ENCODE assay signal across 7 mouse cellular contexts in genomic region chr3:57912650-57913343, GRCm38 (mm10).
A peak's percentile ranks its signal among the peaks of the same experiment; 100 is the strongest.
DNase-seq lines count a peak whose midpoint lies in the region; ATAC-seq and TF ChIP-seq lines count a peak whose summit lies in the region.

No protein-coding gene starts in this region.

- DNase-seq in kidney, adult 8-10 months = no peak
- peak; percentile 21 for DNase-seq in ES-E14 (ENCODE audit: low read depth, low spot score)
- DNase-seq in limb, embryonic 10.5 days (ENCODE audit: low spot score) = no peak
- DNase-seq in thymus, postnatal 36 days = no peak
- no peak for DNase-seq in urinary bladder, adult 2 months (ENCODE audit: low spot score)

- H3K4me3 ChIP-seq in kidney, embryonic 16.5 days (ENCODE audit: low read length) = no peak overlapping the region; the same call in 1 of the 2 replicates
- no peak overlapping the region for H3K4me3 ChIP-seq in ES-E14 (ENCODE audit: insufficient read depth in 1 of 2, low read depth in 1 of 2, low read length in 2 of 2, poor library complexity in 1 of 2, severe bottlenecking in 1 of 2)
- no peak overlapping the region for H3K4me3 ChIP-seq in cortical plate, adult 2 months (ENCODE audit: insufficient read depth, low read length)
- H3K4me3 ChIP-seq in limb, embryonic 10.5 days = no peak overlapping the region

- H3K9me3 ChIP-seq in kidney, embryonic 16.5 days (ENCODE audit: low read length) = no peaks in the 10 kb centered on the region
- H3K9me3 ChIP-seq in ES-E14 (ENCODE audit: control insufficient read depth, insufficient read depth, low read depth, low read length) = no peaks in the 10 kb centered on the region
- H3K9me3 ChIP-seq in limb, embryonic 10.5 days (replicated peaks) = no peaks in the 10 kb centered on the region

- no peaks in the 10 kb centered on the region for H3K27me3 ChIP-seq in kidney, embryonic 16.5 days (ENCODE audit: insufficient read depth, low read length)
- H3K27me3 ChIP-seq in limb, embryonic 10.5 days (ENCODE audit: low read depth, poor library complexity, severe bottlenecking) = no peaks in the 10 kb centered on the region

- in situ Hi-C loops in ES-E14 (cut with MboI; ENCODE audit: low sequenced_read_pairs in 2 of 2, unreplicated experiment in 2 of 2) = no loop called here

- no peak overlapping the region for H3K27ac ChIP-seq in kidney, embryonic 16.5 days (ENCODE audit: low read length)
- H3K27ac ChIP-seq in ES-E14 (ENCODE audit: insufficient read depth, low read depth, low read length, poor library complexity, severe bottlenecking) = no peak overlapping the region
- 0 out of 2 replicates have a peak overlapping the region, but pooled peaks have one; percentile 25 for H3K27ac ChIP-seq in cortical plate, adult 2 months (ENCODE audit: insufficient read depth, low read length)
- peak overlapping the region; percentile 72; the same call in 1 of the 2 replicates for H3K27ac ChIP-seq in limb, embryonic 10.5 days

- no peak for ATAC-seq in kidney, embryonic 16.5 days (ENCODE audit: low FRiP score, low TSS enrichment)

- H3K4me1 ChIP-seq in kidney, embryonic 16.5 days (ENCODE audit: insufficient read depth, low read length) = 0 out of 2 replicates have a peak, but pooled peaks cover 4% of the 10 kb centered on the region
- H3K4me1 ChIP-seq in ES-E14 (ENCODE audit: control insufficient read depth in 2 of 2, insufficient read depth in 2 of 2, low read length in 2 of 2, poor library complexity in 1 of 2) = peaks cover 2 to 5% of the 10 kb centered on the region in 2 experiments; a peak in 2 of 4 replicates
- H3K4me1 ChIP-seq in cortical plate, adult 2 months (ENCODE audit: control insufficient read depth, insufficient read depth, low read length) = no peaks in the 10 kb centered on the region
- H3K4me1 ChIP-seq in limb, embryonic 10.5 days = peaks cover 12% of the 10 kb centered on the region

- 65% methylated on average over 7 of the region's 7 CpGs for WGBS in kidney, embryonic 16.5 days
- WGBS in limb, embryonic 10.5 days = 59% methylated on average over 7 of the region's 7 CpGs

- H3K36me3 ChIP-seq in kidney, embryonic 16.5 days (ENCODE audit: insufficient read depth, low read length) = no peaks in the 10 kb centered on the region
- H3K36me3 ChIP-seq in ES-E14 (ENCODE audit: control insufficient read depth, insufficient read depth, low read length, poor library complexity, severe bottlenecking) = no peaks in the 10 kb centered on the region
- no peaks in the 10 kb centered on the region for H3K36me3 ChIP-seq in limb, embryonic 10.5 days

- H3K9ac ChIP-seq in kidney, embryonic 16.5 days (replicated peaks; ENCODE audit: low read length) = no peak overlapping the region
- no peak overlapping the region for H3K9ac ChIP-seq in ES-E14 (ENCODE audit: insufficient read depth, low read depth, low read length, poor library complexity, severe bottlenecking)

- 0 out of 2 replicates have a peak overlapping the region, but pooled peaks have one; percentile 7 for H3K4me2 ChIP-seq in kidney, embryonic 16.5 days (replicated peaks; ENCODE audit: low read depth, low read length)

- TF ChIP-seq CTCF in cortical plate, adult 2 months (IDR thresholded peaks at IDR 0.05; ENCODE audit: extremely low read depth, insufficient read depth, low read length) = no peak

- TF ChIP-seq POLR2A in cortical plate, adult 2 months (IDR thresholded peaks at IDR 0.05; ENCODE audit: extremely low read depth, insufficient read depth, low read length) = no peak

TF ChIP-seq in ES-E14, 5 proteins besides CTCF, POLR2A, EP300 and RAD21:
- TF ChIP-seq CHD2 (IDR thresholded peaks at IDR 0.05; ENCODE audit: low read depth, low read length) = no peak

Comparison
In these comparisons a context has a peak if more than half of its experiments do, and no peak if none do; other contexts are left out.
1. H3K27ac ChIP-seq: peak in cortical plate, adult 2 months (single experiment) and limb, embryonic 10.5 days (single experiment); none in kidney, embryonic 16.5 days (single experiment) and ES-E14 (single experiment).